Mouse (Mus musculus): Measurements from ENCODE around the gene Sarnp. TPM values are rescaled to one million over a fixed set of nuclear protein-coding genes. Genes with fewer than 3 reads are reported as not detected.

The Sarnp gene
- polyA plus RNA-seq, 1 experiment from 2014 or later, result 137 TPM

- ATAC-seq, result no peak
- no peak overlapping the region for H3K4me2 ChIP-seq (ENCODE audit: low read length)
- H3K9me3 ChIP-seq (ENCODE audit: control insufficient read depth, low read length), result no peaks in the 10 kb centered on the region
- H3K4me1 ChIP-seq (ENCODE audit: control insufficient read depth, insufficient read depth, low read depth, low read length), result no peaks in the 10 kb centered on the region
- no peak overlapping the region for H3K27ac ChIP-seq (ENCODE audit: low read depth, low read length)
- H3K9ac ChIP-seq (ENCODE audit: low read depth, low read length), result no peak overlapping the region
- H3K27me3 ChIP-seq (replicated peaks; ENCODE audit: control insufficient read depth, insufficient read depth, low read length), result no peaks in the 10 kb centered on the region
- no peak overlapping the region for H3K4me3 ChIP-seq (ENCODE audit: low read length)
- peaks cover 26% of the 10 kb centered on the region for H3K36me3 ChIP-seq (ENCODE audit: control insufficient read depth, insufficient read depth, low read length)
These were observed 22.3 kb downstream of the Sarnp start for GRCm38 (mm10) chr10:128839434-128839833.

GRCm38 (mm10) chr10:128840612-128841011, 23.5 kb downstream of the Sarnp start:
- H3K4me3 ChIP-seq (ENCODE audit: low read length), result no peak overlapping the region
- H3K9me3 ChIP-seq (ENCODE audit: control insufficient read depth, low read length), result no peaks in the 10 kb centered on the region
- H3K27me3 ChIP-seq (replicated peaks; ENCODE audit: control insufficient read depth, insufficient read depth, low read length), result no peaks in the 10 kb centered on the region
- H3K4me1 ChIP-seq (ENCODE audit: control insufficient read depth, insufficient read depth, low read depth, low read length), result peaks cover under 1% of the 10 kb centered on the region; the same call in 1 of the 2 replicates
- H3K36me3 ChIP-seq (ENCODE audit: control insufficient read depth, insufficient read depth, low read length), result peaks cover 24% of the 10 kb centered on the region
- no peak overlapping the region for H3K4me2 ChIP-seq (ENCODE audit: low read length)
- H3K9ac ChIP-seq (ENCODE audit: low read depth, low read length), result no peak overlapping the region
- no peak for ATAC-seq
- H3K27ac ChIP-seq (ENCODE audit: low read depth, low read length), result no peak overlapping the region

- Histone ChIP-seq H3K4me1 (ENCODE audit: control insufficient read depth, insufficient read depth, low read depth, low read length) (peaks cover 4% of the 10 kb centered on the region; the same call in 1 of the 2 replicates), H3K27ac (ENCODE audit: low read depth, low read length) (no peak overlapping the region), H3K9ac (ENCODE audit: low read depth, low read length) (no peak overlapping the region), H3K4me3 (ENCODE audit: low read length) (no peak overlapping the region), H3K36me3 (ENCODE audit: control insufficient read depth, insufficient read depth, low read length) (peaks cover 24% of the 10 kb centered on the region), H3K9me3 (ENCODE audit: control insufficient read depth, low read length) (no peaks in the 10 kb centered on the region), H3K27me3 (replicated peaks; ENCODE audit: control insufficient read depth, insufficient read depth, low read length) (no peaks in the 10 kb centered on the region), H3K4me2 (ENCODE audit: low read length) (no peak overlapping the region)
- ATAC-seq, result no peak
- WGBS, result 95% methylated on average over 5 of the region's 5 CpGs
These were observed 26.1 kb downstream of the Sarnp start for GRCm38 (mm10) chr10:128843260-128843659.

GRCm38 (mm10) chr10:128845516-128845915, 28.4 kb downstream of the Sarnp start:
- WGBS, result 60% methylated on average over 2 of the region's 2 CpGs
- peaks cover 4% of the 10 kb centered on the region; the same call in 1 of the 2 replicates for H3K4me1 ChIP-seq (ENCODE audit: control insufficient read depth, insufficient read depth, low read depth, low read length)
- no peak for ATAC-seq
- peaks cover 31% of the 10 kb centered on the region for H3K36me3 ChIP-seq (ENCODE audit: control insufficient read depth, insufficient read depth, low read length)
- no peak overlapping the region for H3K4me3 ChIP-seq (ENCODE audit: low read length)
- no peak overlapping the region for H3K4me2 ChIP-seq (ENCODE audit: low read length)
- no peaks in the 10 kb centered on the region for H3K27me3 ChIP-seq (replicated peaks; ENCODE audit: control insufficient read depth, insufficient read depth, low read length)
- H3K9me3 ChIP-seq (ENCODE audit: control insufficient read depth, low read length), result no peaks in the 10 kb centered on the region
- no peak overlapping the region for H3K27ac ChIP-seq (ENCODE audit: low read depth, low read length)
- no peak overlapping the region for H3K9ac ChIP-seq (ENCODE audit: low read depth, low read length)

GRCm38 (mm10) chr10:128846664-128847063, 29.5 kb downstream of the Sarnp start:
- Histone ChIP-seq H3K27ac (ENCODE audit: low read depth, low read length) (no peak overlapping the region), H3K27me3 (replicated peaks; ENCODE audit: control insufficient read depth, insufficient read depth, low read length) (no peaks in the 10 kb centered on the region), H3K4me1 (ENCODE audit: control insufficient read depth, insufficient read depth, low read depth, low read length) (peaks cover 4% of the 10 kb centered on the region; the same call in 1 of the 2 replicates), H3K9me3 (ENCODE audit: control insufficient read depth, low read length) (no peaks in the 10 kb centered on the region), H3K4me3 (ENCODE audit: low read length) (no peak overlapping the region), H3K36me3 (ENCODE audit: control insufficient read depth, insufficient read depth, low read length) (peaks cover 24% of the 10 kb centered on the region), H3K4me2 (ENCODE audit: low read length) (no peak overlapping the region), H3K9ac (ENCODE audit: low read depth, low read length) (no peak overlapping the region)
- 98% methylated on average over 4 of the region's 4 CpGs for WGBS
- no peak for ATAC-seq

GRCm38 (mm10) chr10:128848426-128848825, 31.3 kb downstream of the Sarnp start:
- 73% methylated on average over 2 of the region's 2 CpGs for WGBS
- Histone ChIP-seq H3K4me3 (ENCODE audit: low read length) (no peak overlapping the region), H3K27ac (ENCODE audit: low read depth, low read length) (no peak overlapping the region), H3K9me3 (ENCODE audit: control insufficient read depth, low read length) (no peaks in the 10 kb centered on the region), H3K4me2 (ENCODE audit: low read length) (no peak overlapping the region), H3K9ac (ENCODE audit: low read depth, low read length) (no peak overlapping the region), H3K27me3 (replicated peaks; ENCODE audit: control insufficient read depth, insufficient read depth, low read length) (no peaks in the 10 kb centered on the region), H3K36me3 (ENCODE audit: control insufficient read depth, insufficient read depth, low read length) (peaks cover 15% of the 10 kb centered on the region), H3K4me1 (ENCODE audit: control insufficient read depth, insufficient read depth, low read depth, low read length) (peaks cover 4% of the 10 kb centered on the region; the same call in 1 of the 2 replicates)
- ATAC-seq, result no peak

- Histone ChIP-seq H3K4me1 (ENCODE audit: control insufficient read depth, insufficient read depth, low read depth, low read length) (peaks cover 4% of the 10 kb centered on the region; the same call in 1 of the 2 replicates), H3K9me3 (ENCODE audit: control insufficient read depth, low read length) (no peaks in the 10 kb centered on the region), H3K36me3 (ENCODE audit: control insufficient read depth, insufficient read depth, low read length) (peaks cover 14% of the 10 kb centered on the region), H3K4me2 (ENCODE audit: low read length) (no peak overlapping the region), H3K9ac (ENCODE audit: low read depth, low read length) (no peak overlapping the region), H3K27me3 (replicated peaks; ENCODE audit: control insufficient read depth, insufficient read depth, low read length) (no peaks in the 10 kb centered on the region), H3K27ac (ENCODE audit: low read depth, low read length) (no peak overlapping the region), H3K4me3 (ENCODE audit: low read length) (no peak overlapping the region)
- no peak for ATAC-seq
- WGBS, result 74% methylated on average over 3 of the region's 3 CpGs
These were observed 33.2 kb downstream of the Sarnp start for GRCm38 (mm10) chr10:128850339-128850738.

GRCm38 (mm10) chr10:128861176-128861575, 44.0 kb downstream of the Sarnp start:
- no peak for ATAC-seq
- Histone ChIP-seq H3K4me3 (ENCODE audit: low read length) (no peak overlapping the region), H3K36me3 (ENCODE audit: control insufficient read depth, insufficient read depth, low read length) (peaks cover 11% of the 10 kb centered on the region), H3K27me3 (replicated peaks; ENCODE audit: control insufficient read depth, insufficient read depth, low read length) (no peaks in the 10 kb centered on the region), H3K9ac (ENCODE audit: low read depth, low read length) (no peak overlapping the region), H3K4me2 (ENCODE audit: low read length) (no peak overlapping the region), H3K9me3 (ENCODE audit: control insufficient read depth, low read length) (no peaks in the 10 kb centered on the region), H3K4me1 (ENCODE audit: control insufficient read depth, insufficient read depth, low read depth, low read length) (no peaks in the 10 kb centered on the region), H3K27ac (ENCODE audit: low read depth, low read length) (no peak overlapping the region)

GRCm38 (mm10) chr10:128866042-128866441, 48.9 kb downstream of the Sarnp start:
- no peaks in the 10 kb centered on the region for H3K4me1 ChIP-seq (ENCODE audit: control insufficient read depth, insufficient read depth, low read depth, low read length)
- no peak overlapping the region for H3K4me3 ChIP-seq (ENCODE audit: low read length)
- H3K36me3 ChIP-seq (ENCODE audit: control insufficient read depth, insufficient read depth, low read length), result 0 out of 2 replicates have a peak, but pooled peaks cover 2% of the 10 kb centered on the region
- no peak overlapping the region for H3K4me2 ChIP-seq (ENCODE audit: low read length)
- WGBS, result 88% methylated on average over 3 of the region's 3 CpGs
- no peaks in the 10 kb centered on the region for H3K9me3 ChIP-seq (ENCODE audit: control insufficient read depth, low read length)
- no peaks in the 10 kb centered on the region for H3K27me3 ChIP-seq (replicated peaks; ENCODE audit: control insufficient read depth, insufficient read depth, low read length)
- H3K9ac ChIP-seq (ENCODE audit: low read depth, low read length), result no peak overlapping the region
- no peak for ATAC-seq
- no peak overlapping the region for H3K27ac ChIP-seq (ENCODE audit: low read depth, low read length)

- 92% methylated on average over 1 of the region's 1 CpGs for WGBS
- H3K9ac ChIP-seq (ENCODE audit: low read depth, low read length), result no peak overlapping the region
- H3K27ac ChIP-seq (ENCODE audit: low read depth, low read length), result no peak overlapping the region
- no peaks in the 10 kb centered on the region for H3K4me1 ChIP-seq (ENCODE audit: control insufficient read depth, insufficient read depth, low read depth, low read length)
- ATAC-seq, result no peak
- no peaks in the 10 kb centered on the region for H3K27me3 ChIP-seq (replicated peaks; ENCODE audit: control insufficient read depth, insufficient read depth, low read length)
- H3K4me2 ChIP-seq (ENCODE audit: low read length), result no peak overlapping the region
- H3K9me3 ChIP-seq (ENCODE audit: control insufficient read depth, low read length), result no peaks in the 10 kb centered on the region
- H3K4me3 ChIP-seq (ENCODE audit: low read length), result no peak overlapping the region
- 0 out of 2 replicates have a peak, but pooled peaks cover 5% of the 10 kb centered on the region for H3K36me3 ChIP-seq (ENCODE audit: control insufficient read depth, insufficient read depth, low read length)
These were observed 49.4 kb downstream of the Sarnp start for GRCm38 (mm10) chr10:128866518-128866917.
